Comparison of ENCODE assay signal across 15 mouse cellular contexts in genomic region chr3:129044834-129045233, GRCm38 (mm10).
"Had no signal": no experiment of that assay in that cellular context is flagged by ENCODE, and none has a peak within 500 bp of the region (broad histone marks: within the 10 kb centered on the region; RNA-seq: fewer than 3 reads in every experiment).

No protein-coding gene starts in this region.

- H3K27me3 ChIP-seq: neural tube, embryonic 13.5 days; neural tube, embryonic 15.5 days; stomach, embryonic 15.5 days had no signal

- DNase-seq: retina, postnatal 1 day; right cerebral cortex, adult 18-20 months; right cerebral cortex, postnatal 14 days; right cerebral cortex, postnatal 25 days; right cerebral cortex, postnatal 4 days; spleen, adult 18-20 months; thymus, adult 18-20 months; thymus, adult 2 months; thymus, postnatal 14 days; thymus, postnatal 25 days; thymus, postnatal 36 days; thymus, postnatal 4 days had no signal
